In the genomic region with DNA sequence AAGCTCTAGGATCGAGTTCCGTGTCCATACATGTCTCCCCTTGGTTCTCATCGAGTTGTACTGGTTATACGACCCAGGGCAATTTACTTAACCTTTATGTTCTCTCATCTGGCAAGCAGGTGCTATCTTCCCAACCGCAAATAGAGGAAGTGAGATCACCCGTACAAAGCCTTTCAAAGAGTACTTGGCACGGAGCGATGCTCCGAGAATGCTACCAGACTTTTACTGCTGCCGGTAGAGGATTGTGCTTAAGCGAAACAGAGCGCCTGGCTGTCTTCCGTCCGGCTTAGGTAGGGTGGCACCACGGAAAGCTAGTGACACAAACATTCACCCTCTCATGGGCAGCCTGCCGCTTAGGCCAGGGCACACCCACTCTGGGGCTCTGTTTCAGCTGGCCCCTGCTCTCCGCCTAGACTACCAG, we compare ENCODE assay signal across 10 mouse cellular contexts. TPM values are rescaled to one million over a fixed set of nuclear protein-coding genes. Genes with fewer than 3 reads are reported as not detected.
A peak's percentile ranks its signal among the peaks of the same experiment; 100 is the strongest.
DNase-seq lines count a peak whose midpoint lies in the region; ATAC-seq lines count a peak whose summit lies in the region.
"Had no signal": no experiment of that assay in that cellular context is flagged by ENCODE, and none has a peak within 500 bp of the region (broad histone marks: within the 10 kb centered on the region; RNA-seq: fewer than 3 reads in every experiment).

No protein-coding gene starts in this region.

- no peak overlapping the region for H3K27ac ChIP-seq in midbrain, embryonic 10.5 days (replicated peaks)
- no peak overlapping the region for H3K27ac ChIP-seq in forebrain, embryonic 14.5 days (ENCODE audit: low read depth, low read length)
- H3K27ac ChIP-seq: liver, embryonic 14.5 days; midbrain, embryonic 15.5 days had no signal

- no peak overlapping the region for H3K9ac ChIP-seq in forebrain, embryonic 14.5 days (ENCODE audit: low read length)
- H3K9ac ChIP-seq: liver, embryonic 14.5 days; midbrain, embryonic 15.5 days had no signal

- no peak overlapping the region for H3K4me2 ChIP-seq in forebrain, embryonic 14.5 days (ENCODE audit: low read length)
- H3K4me2 ChIP-seq: midbrain, embryonic 15.5 days had no signal

- no peak for ATAC-seq in forebrain, embryonic 14.5 days
- ATAC-seq: midbrain, embryonic 15.5 days had no signal

- no peaks in the 10 kb centered on the region for H3K27me3 ChIP-seq in midbrain, embryonic 10.5 days (ENCODE audit: low read depth, poor library complexity, severe bottlenecking)
- H3K27me3 ChIP-seq in forebrain, embryonic 14.5 days (replicated peaks; ENCODE audit: control insufficient read depth, insufficient read depth, low read length), result no peaks in the 10 kb centered on the region
- H3K27me3 ChIP-seq: midbrain, embryonic 15.5 days had no signal

- DNase-seq in lung, postnatal 25 days (ENCODE audit: low spot score), result peak; percentile 39
- DNase-seq in lung, postnatal 14 days, result no peak
- peak; percentile 17 for DNase-seq in fibroblast of lung, adult 2 months (ENCODE audit: low read depth)
- peak; percentile 92 for DNase-seq in skeletal muscle tissue, adult 2 months (ENCODE audit: low read depth, low spot score)
- DNase-seq in urinary bladder, adult 2 months (ENCODE audit: low spot score), result peak; percentile 32
- DNase-seq in midbrain, embryonic 10.5 days (ENCODE audit: low spot score), result no peak
- DNase-seq in adrenal gland, adult 8-10 months, result no peak
- no peak for DNase-seq in forebrain, embryonic 14.5 days (ENCODE audit: low spot score)

- no peak overlapping the region for H3K4me3 ChIP-seq in midbrain, embryonic 10.5 days
- H3K4me3 ChIP-seq in forebrain, embryonic 14.5 days (ENCODE audit: low read depth, low read length), result no peak overlapping the region
- H3K4me3 ChIP-seq: midbrain, embryonic 15.5 days had no signal

- no peaks in the 10 kb centered on the region for H3K9me3 ChIP-seq in midbrain, embryonic 10.5 days (replicated peaks)
- H3K9me3 ChIP-seq in forebrain, embryonic 14.5 days (replicated peaks; ENCODE audit: control insufficient read depth, low read length), result no peaks in the 10 kb centered on the region
- H3K9me3 ChIP-seq: midbrain, embryonic 15.5 days had no signal

- H3K4me1 ChIP-seq in midbrain, embryonic 10.5 days, result no peaks in the 10 kb centered on the region
- H3K4me1 ChIP-seq in forebrain, embryonic 14.5 days (ENCODE audit: control insufficient read depth, insufficient read depth, low read length), result no peaks in the 10 kb centered on the region
- H3K4me1 ChIP-seq: midbrain, embryonic 15.5 days had no signal

- no peaks in the 10 kb centered on the region for H3K36me3 ChIP-seq in midbrain, embryonic 10.5 days
- no peaks in the 10 kb centered on the region for H3K36me3 ChIP-seq in forebrain, embryonic 14.5 days (ENCODE audit: control insufficient read depth, insufficient read depth, low read length)
- H3K36me3 ChIP-seq: midbrain, embryonic 15.5 days had no signal

- 93% methylated on average over 17 of the region's 17 CpGs for WGBS in midbrain, embryonic 10.5 days
- 89% methylated on average over 17 of the region's 17 CpGs for WGBS in forebrain, embryonic 14.5 days

RNA-seq across cellular contexts. Expression of a gene that starts 57.0 kb away (rescaled TPM):
- 37.9 and 45.4 TPM in 2 replicates for polyA plus RNA-seq in urinary bladder, adult 2 months (2012; rRNA removed)
- polyA plus RNA-seq in midbrain, embryonic 10.5 days (2016; fragmentation: Nextera tagmentation; extraction: Ambion mirVana), result 19.8 and 21.3 TPM in 2 replicates
- total RNA-seq in adrenal gland, adult 8-10 months (2022), result 10 to 100 TPM; 49.7 to 63.4 (median 59.8) TPM
- 22.8 and 25.8 TPM in 2 replicates for polyA plus RNA-seq in forebrain, embryonic 14.5 days (2014; fragmentation: Nextera tagmentation; extraction: Ambion mirVana)

Comparison
In these comparisons a context has a peak if more than half of its experiments do, and no peak if none do; other contexts are left out.
1. DNase-seq: peak in lung, postnatal 25 days (single experiment), fibroblast of lung, adult 2 months (single experiment), skeletal muscle tissue, adult 2 months (single experiment) and urinary bladder, adult 2 months (single experiment); none in lung, postnatal 14 days (single experiment), midbrain, embryonic 10.5 days (single experiment), adrenal gland, adult 8-10 months (single experiment) and forebrain, embryonic 14.5 days (single experiment).